Mouse (Mus musculus) embryonic facial prominence, embryonic 12.5 days (tissue): ENCODE measurements at regions not wholly inside any gene's neighbourhood (a gene's known extent, or its start where the extent isn't known, plus 50 kb on each side); places are given as distances from the start of the nearest gene placed in this dataset.
A peak's percentile ranks its signal among the peaks of the same experiment; 100 is the strongest.

Experiments used
- ATAC-seq: fragments of 200-750 bp; cut with Nextera tagmentation; 2 replicates; pipeline ENCODE4 v1.8.0; 2017; ENCODE audit not compliant: insufficient number of reproducible peaks, insufficient read depth, low FRiP score, low TSS enrichment
- H3K27ac ChIP-seq: fragments of 300-500 bp; sonication (generic); 2 replicates; pipeline ENCODE4 v1.5.1; 2016; ENCODE audit warnings: mild to moderate bottlenecking
- H3K27me3 ChIP-seq: fragments of 300-500 bp; sonication (generic); 2 replicates; pipeline ENCODE4 v1.6.1; 2016; ENCODE audit warnings: mild to moderate bottlenecking, moderate library complexity
- H3K36me3 ChIP-seq: fragments of 300-500 bp; sonication (generic); 2 replicates; pipeline ENCODE4 v1.6.1; 2016; ENCODE audit warnings: mild to moderate bottlenecking
- H3K4me1 ChIP-seq: fragments of 300-500 bp; sonication (generic); 2 replicates; pipeline ENCODE4 v1.6.1; 2016
- H3K4me2 ChIP-seq: fragments of 300-500 bp; sonication (generic); replicated peaks from 2 replicates; pipeline ENCODE4 v1.6.1; 2016; ENCODE audit warnings: mild to moderate bottlenecking, moderate library complexity
- H3K4me3 ChIP-seq: fragments of 300-500 bp; sonication (generic); 2 replicates; pipeline ENCODE4 v1.5.1; 2016; ENCODE audit warnings: mild to moderate bottlenecking
- H3K9ac ChIP-seq: fragments of 300-500 bp; sonication (generic); 2 replicates; pipeline ENCODE4 v1.6.1; 2016; ENCODE audit warnings: mild to moderate bottlenecking, moderate library complexity
- H3K9me3 ChIP-seq: fragments of 300-500 bp; sonication (generic); 2 replicates; pipeline ENCODE4 v1.6.1; 2016; ENCODE audit warnings: mild to moderate bottlenecking, moderate library complexity
- WGBS: fragments of 180-500 bp; shearing (Covaris S2); methylation state at CpG from one replicate; pipeline ENCODE4 v1.1.7; 2016; 5-methylcytosine and 5-hydroxymethylcytosine counted together

GRCm38 (mm10) chr1:35727310-35727990 lies 340.8 kb upstream of the Hs6st1 start:
- Histone ChIP-seq H3K27me3 (no peaks in the 10 kb centered on the region), H3K9me3 (no peaks in the 10 kb centered on the region), H3K9ac (no peak overlapping the region), H3K4me3 (no peak overlapping the region), H3K27ac (no peak overlapping the region), H3K4me1 (no peaks in the 10 kb centered on the region), H3K4me2 (no peak overlapping the region), H3K36me3 (no peaks in the 10 kb centered on the region)
- no peak for ATAC-seq
- 88% methylated on average over 8 of the region's 8 CpGs for WGBS

- no peaks in the 10 kb centered on the region for H3K9me3 ChIP-seq
- no peaks in the 10 kb centered on the region for H3K36me3 ChIP-seq
- ATAC-seq, result no peak
- no peak overlapping the region for H3K9ac ChIP-seq
- 85% methylated on average over 5 of the region's 5 CpGs for WGBS
- no peak overlapping the region for H3K4me3 ChIP-seq
- no peak overlapping the region for H3K27ac ChIP-seq
- no peaks in the 10 kb centered on the region for H3K27me3 ChIP-seq
- H3K4me2 ChIP-seq, result no peak overlapping the region
- H3K4me1 ChIP-seq, result no peaks in the 10 kb centered on the region
These were observed 338.4 kb upstream of the Hs6st1 start for GRCm38 (mm10) chr1:35729785-35730295.

GRCm38 (mm10) chr1:35730309-35730708 lies 337.9 kb upstream of the Hs6st1 start:
- H3K4me2 ChIP-seq, result no peak overlapping the region
- H3K4me3 ChIP-seq, result no peak overlapping the region
- H3K27me3 ChIP-seq, result no peaks in the 10 kb centered on the region
- no peaks in the 10 kb centered on the region for H3K4me1 ChIP-seq
- no peak overlapping the region for H3K9ac ChIP-seq
- no peak overlapping the region for H3K27ac ChIP-seq
- H3K9me3 ChIP-seq, result no peaks in the 10 kb centered on the region
- H3K36me3 ChIP-seq, result no peaks in the 10 kb centered on the region
- 83% methylated on average over 4 of the region's 4 CpGs for WGBS
- no peak for ATAC-seq

- H3K27ac ChIP-seq, result no peak overlapping the region
- H3K4me1 ChIP-seq, result no peaks in the 10 kb centered on the region
- H3K4me3 ChIP-seq, result no peak overlapping the region
- no peaks in the 10 kb centered on the region for H3K36me3 ChIP-seq
- H3K4me2 ChIP-seq, result no peak overlapping the region
- ATAC-seq, result no peak
- H3K9ac ChIP-seq, result no peak overlapping the region
- H3K9me3 ChIP-seq, result no peaks in the 10 kb centered on the region
- H3K27me3 ChIP-seq, result no peaks in the 10 kb centered on the region
These were observed 332.0 kb upstream of the Hs6st1 start for GRCm38 (mm10) chr1:35736247-35736646.

- Histone ChIP-seq H3K36me3 (no peaks in the 10 kb centered on the region), H3K27me3 (no peaks in the 10 kb centered on the region), H3K4me3 (no peak overlapping the region), H3K4me1 (no peaks in the 10 kb centered on the region), H3K27ac (no peak overlapping the region), H3K4me2 (no peak overlapping the region), H3K9me3 (no peaks in the 10 kb centered on the region), H3K9ac (no peak overlapping the region)
- WGBS, result 89% methylated on average over 7 of the region's 7 CpGs
- no peak for ATAC-seq
These were observed 318.6 kb upstream of the Hs6st1 start for GRCm38 (mm10) chr1:35749603-35750002.

- Histone ChIP-seq H3K9ac (no peak overlapping the region), H3K36me3 (no peaks in the 10 kb centered on the region)
These were observed 318.1 kb upstream of the Hs6st1 start for GRCm38 (mm10) chr1:35750092-35750521.

GRCm38 (mm10) chr1:35752636-35753035 lies 315.6 kb upstream of the Hs6st1 start:
- no peak overlapping the region for H3K4me2 ChIP-seq
- H3K9ac ChIP-seq, result no peak overlapping the region
- WGBS, result 91% methylated on average over 9 of the region's 9 CpGs
- H3K9me3 ChIP-seq, result no peaks in the 10 kb centered on the region
- no peak overlapping the region for H3K4me3 ChIP-seq
- H3K27me3 ChIP-seq, result no peaks in the 10 kb centered on the region
- H3K4me1 ChIP-seq, result no peaks in the 10 kb centered on the region
- no peaks in the 10 kb centered on the region for H3K36me3 ChIP-seq
- ATAC-seq, result no peak
- H3K27ac ChIP-seq, result no peak overlapping the region

More at GRCm38 (mm10) chr1:35750092-35750521, 318.1 kb upstream of the Hs6st1 start:
- H3K9me3 ChIP-seq, result no peaks in the 10 kb centered on the region
- H3K4me1 ChIP-seq, result no peaks in the 10 kb centered on the region
- H3K4me2 ChIP-seq, result no peak overlapping the region
- no peak overlapping the region for H3K4me3 ChIP-seq
- WGBS, result 21% methylated on average over 4 of the region's 4 CpGs
- no peak overlapping the region for H3K27ac ChIP-seq
- no peak for ATAC-seq
- no peaks in the 10 kb centered on the region for H3K27me3 ChIP-seq

GRCm38 (mm10) chr1:35754170-35754569 lies 314.0 kb upstream of the Hs6st1 start:
- no peak overlapping the region for H3K4me2 ChIP-seq
- H3K9ac ChIP-seq, result no peak overlapping the region
- no peaks in the 10 kb centered on the region for H3K4me1 ChIP-seq
- ATAC-seq, result no peak
- H3K36me3 ChIP-seq, result no peaks in the 10 kb centered on the region
- no peak overlapping the region for H3K27ac ChIP-seq
- no peaks in the 10 kb centered on the region for H3K27me3 ChIP-seq
- H3K4me3 ChIP-seq, result no peak overlapping the region
- WGBS, result 78% methylated on average over 10 of the region's 11 CpGs
- H3K9me3 ChIP-seq, result no peaks in the 10 kb centered on the region

- Histone ChIP-seq H3K36me3 (no peaks in the 10 kb centered on the region), H3K9me3 (no peaks in the 10 kb centered on the region), H3K4me3 (no peak overlapping the region), H3K4me1 (no peaks in the 10 kb centered on the region), H3K27ac (no peak overlapping the region), H3K27me3 (no peaks in the 10 kb centered on the region), H3K4me2 (0 out of 2 replicates have a peak overlapping the region, but pooled peaks have one; percentile 14), H3K9ac (no peak overlapping the region)
- no peak for ATAC-seq
- WGBS, result 56% methylated on average over 12 of the region's 12 CpGs
These were observed 309.2 kb upstream of the Hs6st1 start for GRCm38 (mm10) chr1:35759010-35759409.

GRCm38 (mm10) chr1:35759600-35759999 lies 308.6 kb upstream of the Hs6st1 start:
- H3K9me3 ChIP-seq, result no peaks in the 10 kb centered on the region
- no peaks in the 10 kb centered on the region for H3K27me3 ChIP-seq
- no peak for ATAC-seq
- WGBS, result 86% methylated on average over 4 of the region's 4 CpGs
- no peak overlapping the region for H3K4me2 ChIP-seq
- H3K36me3 ChIP-seq, result no peaks in the 10 kb centered on the region
- no peak overlapping the region for H3K9ac ChIP-seq
- H3K27ac ChIP-seq, result no peak overlapping the region
- no peak overlapping the region for H3K4me3 ChIP-seq
- H3K4me1 ChIP-seq, result no peaks in the 10 kb centered on the region

GRCm38 (mm10) chr1:35763051-35763450 lies 305.1 kb upstream of the Hs6st1 start:
- Histone ChIP-seq H3K4me1 (no peaks in the 10 kb centered on the region), H3K9ac (no peak overlapping the region), H3K27ac (no peak overlapping the region), H3K9me3 (no peaks in the 10 kb centered on the region), H3K4me3 (no peak overlapping the region), H3K36me3 (no peaks in the 10 kb centered on the region), H3K27me3 (no peaks in the 10 kb centered on the region), H3K4me2 (no peak overlapping the region)
- WGBS, result 85% methylated on average over 9 of the region's 9 CpGs
- ATAC-seq, result 0 out of 2 replicates have a peak, but pooled peaks have one; percentile 10

GRCm38 (mm10) chr1:35763456-35763855 lies 304.7 kb upstream of the Hs6st1 start:
- H3K9me3 ChIP-seq, result no peaks in the 10 kb centered on the region
- H3K27me3 ChIP-seq, result no peaks in the 10 kb centered on the region
- H3K4me3 ChIP-seq, result no peak overlapping the region
- H3K36me3 ChIP-seq, result no peaks in the 10 kb centered on the region
- no peaks in the 10 kb centered on the region for H3K4me1 ChIP-seq
- H3K27ac ChIP-seq, result no peak overlapping the region
- no peak overlapping the region for H3K4me2 ChIP-seq
- WGBS, result 79% methylated on average over 10 of the region's 10 CpGs
- 0 out of 2 replicates have a peak, but pooled peaks have one; percentile 18 for ATAC-seq
- no peak overlapping the region for H3K9ac ChIP-seq
